Mouse (Mus musculus): Measurements from ENCODE around the gene Snap23. TPM values are rescaled to one million over a fixed set of nuclear protein-coding genes. Genes with fewer than 3 reads are reported as not detected.
"Not testable (repeated sequence)": the region's sequence is repeated elsewhere in the genome, so short reads cannot be mapped to it uniquely, and the experiment has no call there.

Snap23 gene
- total and polyA plus RNA-seq, 2 experiments: 5.1 to 31.3 TPM

- no peaks in the 10 kb centered on the region for H3K27me3 ChIP-seq (ENCODE audit: control insufficient read depth, insufficient read depth, low read length)
- 87% methylated on average over 3 of the region's 3 CpGs for WGBS
- H3K36me3 ChIP-seq (ENCODE audit: control insufficient read depth, insufficient read depth, low read length): peaks cover 10% of the 10 kb centered on the region; the same call in 1 of the 2 replicates
- TF ChIP-seq CTCF (IDR thresholded peaks at IDR 0.05; ENCODE audit: low read depth, low read length) (no peak), POLR2A (IDR thresholded peaks at IDR 0.05; ENCODE audit: extremely low read depth, insufficient read depth, low read length) (no peak)
- no peak overlapping the region for H3K9ac ChIP-seq (ENCODE audit: low read depth, low read length)
- H3K4me3 ChIP-seq (ENCODE audit: insufficient read depth, low read depth, low read length): no peak overlapping the region
- no peak overlapping the region for H3K27ac ChIP-seq (replicated peaks; ENCODE audit: insufficient read depth, low read depth, low read length)
- H3K4me1 ChIP-seq (ENCODE audit: control insufficient read depth, insufficient read depth, low read length): peaks cover 10% of the 10 kb centered on the region
- peaks cover 20% of the 10 kb centered on the region; the same call in 1 of the 2 replicates for H3K79me2 ChIP-seq (ENCODE audit: control insufficient read depth, insufficient read depth, low read length)
- peak; percentile 42 for DNase-seq (ENCODE audit: extremely low read depth, low read depth, low spot score)
These were observed 3.6 kb downstream of the Snap23 start for GRCm38 (mm10) chr2:120571081-120571480.

DNA sequence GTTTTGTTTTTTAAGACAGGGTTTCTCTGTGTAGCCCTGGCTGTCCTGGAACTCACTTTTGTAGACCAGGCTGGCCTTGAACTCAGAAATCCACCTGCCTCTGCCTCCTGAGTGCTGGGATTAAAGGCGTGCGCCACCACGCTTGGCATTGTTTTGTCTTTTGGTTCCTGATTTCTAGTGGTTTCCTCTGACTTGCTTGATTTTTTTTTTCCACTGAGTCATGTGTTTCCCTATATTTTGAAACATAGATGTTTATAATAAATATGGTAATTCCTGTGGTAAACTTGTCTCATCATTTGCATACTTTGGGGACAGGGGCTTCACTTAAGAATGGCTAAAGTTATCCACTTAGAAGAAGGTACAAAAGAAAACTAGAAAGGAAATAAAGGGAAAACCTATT is 4.7 kb downstream of the Snap23 start:
- not testable (repeated sequence) for H3K36me3 ChIP-seq (ENCODE audit: control insufficient read depth, insufficient read depth, low read length); H3K4me3 ChIP-seq (ENCODE audit: insufficient read depth, low read depth, low read length); H3K27ac ChIP-seq (replicated peaks; ENCODE audit: insufficient read depth, low read depth, low read length); DNase-seq (ENCODE audit: extremely low read depth, low read depth, low spot score); H3K9ac ChIP-seq (ENCODE audit: low read depth, low read length); H3K27me3 ChIP-seq (ENCODE audit: control insufficient read depth, insufficient read depth, low read length); H3K4me1 ChIP-seq (ENCODE audit: control insufficient read depth, insufficient read depth, low read length)
- WGBS: 79% methylated on average over 3 of the region's 3 CpGs
- peaks cover 20% of the 10 kb centered on the region; the same call in 1 of the 2 replicates for H3K79me2 ChIP-seq (ENCODE audit: control insufficient read depth, insufficient read depth, low read length)

DNA sequence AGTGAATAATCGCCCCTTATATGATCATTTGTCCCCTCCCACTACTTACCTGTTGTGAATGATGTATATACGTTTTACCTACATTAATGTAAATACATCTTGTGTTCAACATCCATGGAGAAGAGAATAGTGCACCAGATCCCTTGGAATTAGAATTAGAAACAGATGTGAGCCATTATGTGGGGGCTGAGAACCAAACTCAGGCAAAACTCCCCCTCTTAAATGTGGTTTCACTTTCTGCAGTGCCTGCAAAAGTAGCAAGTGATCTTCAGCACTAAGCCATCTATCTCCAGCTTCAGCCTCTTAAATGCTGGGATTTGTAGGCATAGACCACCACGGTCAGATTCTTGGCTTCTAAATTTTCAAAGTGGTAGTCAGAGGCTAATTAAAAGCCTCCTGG is 7.7 kb downstream of the Snap23 start:
- no peak for DNase-seq (ENCODE audit: extremely low read depth, low read depth, low spot score)
- Histone ChIP-seq H3K27ac (replicated peaks; ENCODE audit: insufficient read depth, low read depth, low read length) (no peak overlapping the region), H3K4me1 (ENCODE audit: control insufficient read depth, insufficient read depth, low read length) (peaks cover 10% of the 10 kb centered on the region; the same call in 1 of the 2 replicates), H3K9ac (ENCODE audit: low read depth, low read length) (no peak overlapping the region), H3K36me3 (ENCODE audit: control insufficient read depth, insufficient read depth, low read length) (peaks cover 10% of the 10 kb centered on the region; the same call in 1 of the 2 replicates), H3K4me3 (ENCODE audit: insufficient read depth, low read depth, low read length) (no peak overlapping the region), H3K27me3 (ENCODE audit: control insufficient read depth, insufficient read depth, low read length) (no peaks in the 10 kb centered on the region), H3K79me2 (ENCODE audit: control insufficient read depth, insufficient read depth, low read length) (peaks cover 26% of the 10 kb centered on the region; the same call in 1 of the 2 replicates)
- no peak for TF ChIP-seq POLR2A (IDR thresholded peaks at IDR 0.05; ENCODE audit: extremely low read depth, insufficient read depth, low read length)
- TF ChIP-seq CTCF (IDR thresholded peaks at IDR 0.05; ENCODE audit: low read depth, low read length): no peak
- WGBS: 86% methylated on average over 3 of the region's 3 CpGs

DNA sequence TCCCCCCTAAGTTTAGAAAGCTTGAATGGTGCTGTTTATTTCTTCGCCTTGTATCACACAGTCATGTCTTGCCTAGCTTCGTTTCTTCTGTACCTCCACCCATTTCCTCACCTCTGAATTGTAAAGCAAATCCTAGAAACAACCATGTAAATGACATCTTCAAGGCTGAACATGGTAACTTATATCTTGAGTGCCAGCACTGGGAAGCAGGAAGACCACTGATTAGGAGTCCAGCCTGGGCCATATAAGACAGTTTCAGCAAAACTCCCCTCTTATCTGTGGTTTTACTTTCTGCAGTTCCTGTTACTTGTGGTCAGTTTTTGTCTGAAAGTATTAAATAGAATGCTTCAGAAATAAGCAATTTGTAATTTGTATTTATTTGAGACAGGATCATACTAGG is 8.5 kb downstream of the Snap23 start:
- Histone ChIP-seq H3K9ac (ENCODE audit: low read depth, low read length) (no peak overlapping the region), H3K36me3 (ENCODE audit: control insufficient read depth, insufficient read depth, low read length) (peaks cover 10% of the 10 kb centered on the region; the same call in 1 of the 2 replicates), H3K4me1 (ENCODE audit: control insufficient read depth, insufficient read depth, low read length) (peaks cover 10% of the 10 kb centered on the region; the same call in 1 of the 2 replicates), H3K27ac (replicated peaks; ENCODE audit: insufficient read depth, low read depth, low read length) (no peak overlapping the region), H3K27me3 (ENCODE audit: control insufficient read depth, insufficient read depth, low read length) (no peaks in the 10 kb centered on the region), H3K79me2 (ENCODE audit: control insufficient read depth, insufficient read depth, low read length) (peaks cover 26% of the 10 kb centered on the region; the same call in 1 of the 2 replicates), H3K4me3 (ENCODE audit: insufficient read depth, low read depth, low read length) (no peak overlapping the region)
- no peak for DNase-seq (ENCODE audit: extremely low read depth, low read depth, low spot score)
- no peak for TF ChIP-seq POLR2A (IDR thresholded peaks at IDR 0.05; ENCODE audit: extremely low read depth, insufficient read depth, low read length)
- TF ChIP-seq CTCF (IDR thresholded peaks at IDR 0.05; ENCODE audit: low read depth, low read length): no peak
- WGBS: 78% methylated on average over 2 of the region's 2 CpGs

- TF ChIP-seq CTCF (IDR thresholded peaks at IDR 0.05; ENCODE audit: low read depth, low read length) (no peak), POLR2A (IDR thresholded peaks at IDR 0.05; ENCODE audit: extremely low read depth, insufficient read depth, low read length) (no peak)
- no peak overlapping the region for H3K9ac ChIP-seq (ENCODE audit: low read depth, low read length)
- DNase-seq (ENCODE audit: extremely low read depth, low read depth, low spot score): no peak
- H3K4me1 ChIP-seq (ENCODE audit: control insufficient read depth, insufficient read depth, low read length): peaks cover 7% of the 10 kb centered on the region; the same call in 1 of the 2 replicates
- 86% methylated on average over 4 of the region's 4 CpGs for WGBS
- H3K27ac ChIP-seq (replicated peaks; ENCODE audit: insufficient read depth, low read depth, low read length): no peak overlapping the region
- H3K4me3 ChIP-seq (ENCODE audit: insufficient read depth, low read depth, low read length): no peak overlapping the region
- H3K79me2 ChIP-seq (ENCODE audit: control insufficient read depth, insufficient read depth, low read length): peaks cover 23% of the 10 kb centered on the region; the same call in 1 of the 2 replicates
- H3K27me3 ChIP-seq (ENCODE audit: control insufficient read depth, insufficient read depth, low read length): no peaks in the 10 kb centered on the region
- no peaks in the 10 kb centered on the region for H3K36me3 ChIP-seq (ENCODE audit: control insufficient read depth, insufficient read depth, low read length)
These were observed 10.3 kb downstream of the Snap23 start for GRCm38 (mm10) chr2:120577799-120578198.

- Histone ChIP-seq H3K4me1 (ENCODE audit: control insufficient read depth, insufficient read depth, low read length) (peaks cover 7% of the 10 kb centered on the region; the same call in 1 of the 2 replicates), H3K4me3 (ENCODE audit: insufficient read depth, low read depth, low read length) (no peak overlapping the region), H3K27me3 (ENCODE audit: control insufficient read depth, insufficient read depth, low read length) (no peaks in the 10 kb centered on the region), H3K9ac (ENCODE audit: low read depth, low read length) (no peak overlapping the region), H3K79me2 (ENCODE audit: control insufficient read depth, insufficient read depth, low read length) (peaks cover 23% of the 10 kb centered on the region; the same call in 1 of the 2 replicates), H3K36me3 (ENCODE audit: control insufficient read depth, insufficient read depth, low read length) (no peaks in the 10 kb centered on the region), H3K27ac (replicated peaks; ENCODE audit: insufficient read depth, low read depth, low read length) (no peak overlapping the region)
- DNase-seq (ENCODE audit: extremely low read depth, low read depth, low spot score): peak; percentile 53
- no peak for TF ChIP-seq POLR2A (IDR thresholded peaks at IDR 0.05; ENCODE audit: extremely low read depth, insufficient read depth, low read length)
- no peak for TF ChIP-seq CTCF (IDR thresholded peaks at IDR 0.05; ENCODE audit: low read depth, low read length)
- WGBS: 15% methylated on average over 5 of the region's 5 CpGs
These were observed 10.8 kb downstream of the Snap23 start for GRCm38 (mm10) chr2:120578286-120578685.

Measured in liver, adult 2 months (tissue).